Mouse (Mus musculus): ENCODE data around the gene Acyp2. TPM values are rescaled to one million over a fixed set of nuclear protein-coding genes. Genes with fewer than 3 reads are reported as not detected.

Gene Acyp2
- polyA plus RNA-seq (2015; fragmentation: Nextera tagmentation; extraction: Ambion mirVana), result 61.3 and 62.8 TPM in 2 replicates

DNA sequence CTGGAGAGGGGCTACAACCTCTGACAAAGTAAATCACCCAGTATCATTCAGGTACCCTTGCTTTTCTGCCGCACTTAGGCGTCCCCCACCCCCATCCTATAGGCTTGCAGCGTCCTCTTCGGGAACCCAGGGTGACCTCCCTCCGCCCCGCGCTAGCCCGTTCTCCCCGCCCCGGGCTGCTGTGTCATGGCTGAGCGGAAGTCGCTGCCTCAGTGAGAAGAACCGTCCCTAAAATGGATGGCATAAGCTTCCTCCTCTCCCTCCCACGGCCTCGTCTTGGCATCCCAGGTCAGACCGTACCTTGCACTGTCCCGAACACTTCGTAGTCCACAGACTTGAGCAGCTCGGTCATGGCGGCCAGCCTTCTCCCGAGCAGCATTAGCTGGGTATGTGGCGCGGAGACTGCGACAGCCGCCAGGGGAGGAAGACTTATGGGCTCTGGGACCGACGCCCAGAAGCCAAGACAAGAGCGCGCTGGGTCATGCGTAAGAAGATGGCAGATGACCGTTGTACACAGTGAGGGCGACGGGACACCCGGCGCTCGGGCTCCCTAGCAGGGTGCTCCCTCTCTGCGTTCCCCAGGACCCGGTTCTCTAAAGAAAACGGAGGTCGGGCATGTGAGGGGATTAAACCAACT is at the start of gene Acyp2:
Gene Acyp2 (minus strand): TSS at position 587 of the 637 bp plus-strand sequence.

GRCm38 (mm10) chr11:30471751-30472593 is 177.4 kb downstream of the Acyp2 start, which contains the start of gene 4930505A04Rik:
4930505A04Rik (minus strand) TSS chr11:30471827.

Other genes with a start within 250 kb of the Acyp2 start
- not detected in 2 replicates for gene 4930505A04Rik, start 177.8 kb downstream of the Acyp2 start, polyA plus RNA-seq (2015; fragmentation: Nextera tagmentation; extraction: Ambion mirVana)
- 9.5 and 11.8 TPM in 2 replicates for gene Psme4, start 122.1 kb upstream of the Acyp2 start, polyA plus RNA-seq (2015; fragmentation: Nextera tagmentation; extraction: Ambion mirVana)
- 0.07 TPM in 1 of 2 replicates, not detected in the other for gene Gpr75, start 235.8 kb upstream of the Acyp2 start, polyA plus RNA-seq (2015; fragmentation: Nextera tagmentation; extraction: Ambion mirVana)
- gene Asb3, start 235.8 kb upstream of the Acyp2 start, polyA plus RNA-seq (2015; fragmentation: Nextera tagmentation; extraction: Ambion mirVana), result 15.3 and 15.4 TPM in 2 replicates

Data from skeletal muscle tissue, postnatal 0 days (tissue).